Mouse (Mus musculus) olfactory bulb, adult 2 months (tissue): Measurements from ENCODE around the gene Pmel.

Experiments used
- CTCF ChIP-seq: fragments of 200-500 bp; IDR thresholded peaks from 2 replicates; pipeline ENCODE4 v1.5.1; 2012; ENCODE audit warnings: low read depth, mild to moderate bottlenecking, low read length, moderate library complexity; ENCODE audit not compliant: insufficient read depth
- POLR2A ChIP-seq: fragments of 200-500 bp; IDR thresholded peaks from 2 replicates; pipeline ENCODE4 v1.6.1; 2012; ENCODE audit warnings: mild to moderate bottlenecking, low read depth, low read length, moderate library complexity; ENCODE audit not compliant: insufficient read depth

DNA sequence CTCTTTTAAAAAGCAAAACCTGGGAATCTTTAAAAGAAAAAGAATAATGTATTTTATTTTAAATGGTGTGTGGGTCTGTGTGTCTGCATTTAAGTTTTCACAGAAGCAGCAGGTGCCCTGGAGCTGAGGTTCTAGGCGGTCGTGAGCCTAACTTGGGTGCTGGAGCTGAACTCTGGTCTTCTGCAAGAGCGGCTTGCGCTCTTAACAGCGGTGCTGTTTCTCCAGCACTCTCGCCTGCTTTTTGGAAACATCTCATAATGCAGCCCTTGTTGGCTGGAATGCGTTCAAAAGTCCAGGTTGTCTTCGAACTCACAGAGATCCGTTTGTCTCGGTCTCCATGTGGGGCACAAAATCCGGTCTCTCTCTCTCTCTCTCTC is 1.3 kb downstream of the Pmel start:
- TF ChIP-seq CTCF (no peak), POLR2A (no peak)
